Mouse (Mus musculus) kidney, postnatal 10 days (tissue): ENCODE measurements at regions not wholly inside any gene's neighbourhood (a gene's known extent, or its start where the extent isn't known, plus 50 kb on each side); places are given as distances from the start of the nearest gene placed in this dataset.
"Not testable (repeated sequence)": the region's sequence is repeated elsewhere in the genome, so short reads cannot be mapped to it uniquely, and the experiment has no call there.

ENCODE experiments used
- DNase-seq: peaks from one replicate; pipeline ENCODE4 v3.0.0; 2021; ENCODE audit warnings: mixed read lengths

DNA sequence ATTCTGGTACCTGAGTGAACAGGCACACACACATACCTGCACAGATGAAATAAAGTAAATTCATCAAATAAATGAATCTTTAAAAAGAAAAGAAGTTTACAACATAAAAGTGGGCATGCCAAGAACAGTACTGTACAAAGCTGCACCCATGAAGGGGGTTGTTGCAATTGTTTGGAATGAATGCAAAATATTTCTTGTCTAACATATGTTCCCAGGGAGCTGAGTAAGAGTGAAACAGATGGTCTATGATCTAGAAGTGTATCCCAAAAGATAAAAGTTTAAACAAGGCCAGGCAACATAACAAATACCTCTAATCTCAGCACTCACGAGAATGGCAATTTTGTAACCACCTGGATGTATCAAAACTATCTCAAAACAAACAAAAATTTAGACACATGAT is 1685.5 kb upstream of the Dsel start:
- no peak for DNase-seq

DNA sequence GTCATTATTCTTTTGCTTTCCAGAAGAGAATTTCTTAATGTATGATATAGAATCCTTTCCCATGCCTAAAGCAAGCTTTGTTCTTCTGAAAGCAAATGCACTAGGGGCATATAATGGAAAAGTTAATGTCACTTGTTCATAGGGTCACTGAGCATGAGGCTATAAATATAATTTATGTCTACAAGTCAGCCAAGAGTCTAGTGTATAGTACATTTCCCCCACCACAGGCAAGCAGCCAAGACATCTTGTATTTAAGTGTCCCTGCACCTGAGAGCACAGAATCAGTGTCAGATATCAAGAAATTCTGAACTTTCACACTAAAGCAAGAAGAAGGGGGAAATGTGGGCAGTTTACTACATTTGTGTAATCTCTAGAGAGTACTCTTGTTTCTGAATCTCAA is 1675.3 kb upstream of the Dsel start:
- DNase-seq = peak; percentile 3

DNA sequence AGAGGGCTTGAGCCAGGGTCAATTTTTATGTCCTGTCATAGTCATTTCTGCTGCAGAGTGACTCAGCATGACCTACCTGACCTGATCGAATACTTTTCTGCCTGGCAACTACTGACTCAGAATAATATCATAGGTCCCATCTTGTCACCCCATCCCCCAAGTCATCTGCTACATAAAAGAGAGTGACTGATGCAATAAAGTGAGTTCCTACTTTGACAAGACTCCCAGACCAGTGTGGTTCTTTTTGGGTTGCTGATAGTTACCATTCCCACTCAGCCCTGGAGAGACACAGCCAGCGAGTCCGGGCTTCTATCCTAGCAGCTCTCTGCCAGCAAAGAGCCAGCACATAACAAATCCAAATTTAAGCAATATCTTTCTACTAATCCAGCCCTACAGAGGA is 1665.8 kb upstream of the Dsel start:
- DNase-seq = no peak

DNA sequence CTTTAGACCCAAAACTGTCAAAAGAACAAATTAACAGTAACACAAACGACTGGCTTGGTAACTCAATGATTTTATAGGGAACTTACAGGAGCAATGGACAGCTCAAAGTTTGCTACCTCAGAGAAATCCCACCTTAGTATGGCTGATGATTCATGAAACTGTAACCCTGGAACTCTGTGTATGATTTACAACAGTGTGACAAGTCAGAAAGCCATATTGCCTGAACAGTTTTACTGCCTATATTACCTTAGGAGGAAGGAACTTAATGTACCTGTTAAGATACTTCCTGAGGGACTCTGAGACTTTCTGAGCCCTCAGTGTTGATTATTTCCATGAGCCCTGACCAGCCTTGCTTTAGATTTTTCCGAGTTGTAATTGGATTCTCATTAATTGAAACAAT is 1631.3 kb upstream of the Dsel start:
- no peak for DNase-seq

DNA sequence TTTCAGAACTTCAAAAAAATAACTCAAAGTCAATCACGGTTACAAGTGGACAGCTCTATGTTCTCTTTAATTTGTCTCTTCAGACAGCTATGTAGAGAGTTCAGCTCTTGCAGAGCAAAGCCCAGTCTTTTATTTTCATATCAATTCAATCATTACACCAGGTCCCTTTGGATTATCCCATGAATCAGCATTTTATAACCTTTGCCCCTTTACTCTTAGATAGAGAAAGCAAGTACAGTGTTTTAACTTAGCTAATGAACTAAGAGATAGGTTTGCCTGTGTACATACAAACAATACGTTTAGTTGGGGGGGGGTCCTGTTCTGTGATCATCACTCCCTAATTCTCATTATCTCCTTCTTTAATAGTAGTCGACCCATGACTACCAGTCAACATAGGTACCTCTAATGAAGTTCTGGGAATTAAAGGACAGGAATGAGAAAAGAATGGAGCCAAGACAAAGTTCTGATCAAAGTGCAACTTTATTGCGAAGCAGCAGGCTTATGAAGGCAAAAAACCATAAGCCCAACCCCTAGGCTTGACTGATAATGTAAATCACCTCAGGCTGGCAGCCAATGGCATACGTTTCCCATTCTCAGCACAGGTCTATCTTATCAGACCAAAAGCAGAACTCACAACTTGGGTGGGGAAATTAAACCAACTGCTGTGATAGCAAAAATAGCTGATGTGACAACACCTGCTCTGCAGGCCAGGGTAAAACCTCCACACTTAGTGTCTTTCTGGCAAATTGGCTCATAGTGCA is 1625.7 kb upstream of the Dsel start:
- DNase-seq = no peak

DNA sequence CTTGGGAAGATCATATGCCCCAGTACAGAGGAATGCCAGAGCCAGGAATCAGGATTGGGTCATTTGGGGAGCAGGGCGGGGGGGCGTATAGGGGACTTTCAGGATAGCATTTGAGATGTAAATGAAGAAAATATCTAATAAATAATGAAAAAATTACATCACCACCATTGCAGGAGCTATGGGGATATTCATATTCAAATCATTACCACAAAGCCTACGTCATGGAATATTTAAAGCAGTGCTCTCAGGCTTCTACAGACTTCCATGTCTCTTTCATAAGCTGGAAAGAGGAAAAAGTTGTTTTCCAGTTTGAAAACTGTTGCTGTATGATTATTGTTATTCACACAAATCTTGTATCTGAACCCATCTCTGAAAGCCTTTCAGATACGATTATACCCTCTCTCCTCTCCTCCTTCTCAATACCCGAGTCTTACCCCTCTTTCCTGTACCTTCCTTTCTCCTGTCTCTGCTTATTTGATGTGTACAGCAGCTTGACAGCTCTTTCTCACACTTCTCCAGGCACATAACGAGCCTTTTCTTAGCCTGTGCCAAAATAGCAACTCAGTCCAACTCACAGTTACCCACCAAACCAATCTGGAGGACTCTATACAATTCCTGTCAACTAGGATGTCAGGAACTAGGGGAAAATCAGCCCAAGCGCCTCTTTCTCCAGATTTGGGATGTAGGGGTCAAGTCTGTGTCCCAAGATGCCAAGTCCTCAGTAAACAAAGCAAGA is 1592.0 kb upstream of the Dsel start:
- DNase-seq = no peak

DNA sequence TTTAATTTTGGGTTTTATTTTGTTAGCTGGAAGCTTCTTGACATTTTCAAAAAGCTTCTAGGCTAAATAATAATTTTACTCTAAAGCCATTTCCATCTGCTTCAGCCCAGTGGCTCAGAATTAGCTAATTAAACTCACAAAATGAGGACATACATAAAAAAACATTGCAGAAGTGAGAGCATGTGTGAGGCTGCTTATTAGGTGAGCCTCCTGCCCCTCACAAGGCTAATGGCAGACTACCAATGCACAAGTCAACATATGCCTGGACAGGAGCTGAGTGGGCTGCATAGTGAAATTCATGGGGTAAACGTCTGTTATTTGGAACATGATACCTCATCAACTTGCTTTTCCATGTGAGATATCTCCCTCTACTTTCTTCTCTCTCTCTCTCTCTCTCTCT is 1569.0 kb upstream of the Dsel start:
- DNase-seq = no peak

DNA sequence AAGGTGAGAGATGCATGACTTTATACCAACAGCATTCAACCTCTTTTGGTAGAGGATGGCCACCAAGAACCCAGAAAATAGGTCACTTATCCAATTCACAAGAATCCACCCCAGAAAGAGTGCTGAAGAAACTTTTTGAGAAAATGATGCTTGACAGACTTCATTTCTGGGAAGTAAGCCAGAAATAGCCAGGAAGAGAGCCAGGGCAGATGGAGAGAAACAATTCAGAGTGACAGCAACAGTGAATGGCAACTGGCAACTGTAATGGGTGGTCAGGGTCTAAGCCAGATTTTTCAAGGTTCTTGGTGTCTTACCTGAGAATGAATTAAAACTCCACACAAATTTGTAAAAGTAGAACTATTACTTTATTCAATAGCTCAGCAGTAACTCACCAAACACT is 1566.5 kb upstream of the Dsel start:
- no peak for DNase-seq

DNA sequence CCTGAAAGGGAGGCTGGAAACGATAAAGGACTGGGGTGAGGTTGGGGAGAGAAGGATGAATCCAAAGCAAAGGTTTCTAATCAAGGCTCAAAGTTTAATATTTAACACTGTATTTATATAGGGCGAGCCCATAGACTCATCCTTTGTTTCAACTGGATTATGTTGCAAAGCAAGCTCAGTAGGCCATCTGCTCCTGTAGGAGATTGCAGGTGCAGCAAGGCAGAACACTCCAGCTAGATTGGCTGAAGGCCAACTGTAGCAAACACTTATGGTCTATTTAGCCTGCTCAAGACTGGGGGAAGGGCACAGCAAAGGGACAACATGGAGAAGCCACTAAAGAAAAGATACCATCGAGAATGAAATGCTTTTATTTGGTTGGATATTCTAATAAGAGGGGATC is 1548.1 kb upstream of the Dsel start:
- DNase-seq = peak; percentile 15

DNA sequence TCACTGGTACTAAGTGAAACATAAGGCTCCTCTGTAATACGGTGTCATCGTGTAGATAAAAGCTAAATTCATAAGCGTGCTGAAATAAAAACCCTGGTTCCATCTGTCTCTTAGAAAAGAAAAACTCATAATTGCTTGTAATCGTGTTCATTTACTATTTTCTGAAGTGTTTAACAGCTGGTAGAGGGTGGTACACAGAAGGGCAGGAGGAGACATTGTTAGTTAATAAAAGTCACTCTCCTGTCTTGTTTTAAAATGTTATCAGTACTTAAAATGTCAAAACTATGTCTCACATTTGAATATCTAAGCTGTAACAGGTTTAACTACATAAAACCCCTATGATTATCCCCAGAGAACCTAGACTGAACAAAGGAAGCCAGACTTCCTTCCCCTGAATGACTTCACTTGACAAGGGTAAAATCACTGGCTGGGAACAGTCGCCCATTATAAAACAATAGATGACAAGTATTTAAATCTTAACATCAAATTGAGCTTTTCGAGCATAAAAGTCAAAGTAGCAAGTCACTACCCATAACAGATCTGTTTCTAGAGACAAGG is 1530.6 kb upstream of the Dsel start:
- no peak for DNase-seq

DNA sequence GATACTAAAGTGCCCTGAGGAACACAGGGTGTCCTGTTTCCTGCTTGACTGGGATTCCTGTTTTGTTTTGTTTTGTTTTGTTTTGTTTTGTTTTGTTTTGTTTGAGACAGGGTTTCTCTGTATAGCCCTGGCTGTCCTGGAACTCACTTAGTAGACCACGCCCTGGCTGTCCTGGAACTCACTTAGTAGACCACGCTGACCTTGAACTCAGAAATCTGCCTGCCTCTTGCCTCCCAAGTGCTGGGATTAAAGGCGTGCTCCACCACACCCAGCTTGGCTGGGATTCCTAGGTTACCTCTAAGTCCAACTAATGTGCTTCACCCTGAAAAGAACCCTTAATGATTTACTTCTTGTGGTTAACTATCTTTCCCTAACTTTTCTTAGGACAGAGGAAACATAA is 1529.6 kb upstream of the Dsel start:
- not testable (repeated sequence) for DNase-seq

DNA sequence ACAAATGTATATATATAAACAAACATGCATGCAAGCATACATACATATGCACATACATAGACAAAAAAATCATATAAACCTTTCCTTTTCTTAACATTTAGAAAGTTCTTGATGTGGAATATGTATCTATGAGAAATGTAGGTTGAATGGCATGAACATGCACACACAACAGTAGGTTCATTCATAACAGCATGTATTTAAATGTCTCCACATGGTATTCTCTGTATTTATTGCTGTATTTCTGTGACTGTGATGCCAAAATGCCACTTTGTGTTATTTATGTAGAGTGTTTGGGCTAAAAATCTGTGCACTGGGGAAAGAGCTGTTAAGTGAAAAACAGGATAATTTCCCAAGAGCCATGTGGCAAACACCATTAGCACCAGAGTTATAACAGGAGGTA is 1528.2 kb upstream of the Dsel start:
- DNase-seq = no peak

DNA sequence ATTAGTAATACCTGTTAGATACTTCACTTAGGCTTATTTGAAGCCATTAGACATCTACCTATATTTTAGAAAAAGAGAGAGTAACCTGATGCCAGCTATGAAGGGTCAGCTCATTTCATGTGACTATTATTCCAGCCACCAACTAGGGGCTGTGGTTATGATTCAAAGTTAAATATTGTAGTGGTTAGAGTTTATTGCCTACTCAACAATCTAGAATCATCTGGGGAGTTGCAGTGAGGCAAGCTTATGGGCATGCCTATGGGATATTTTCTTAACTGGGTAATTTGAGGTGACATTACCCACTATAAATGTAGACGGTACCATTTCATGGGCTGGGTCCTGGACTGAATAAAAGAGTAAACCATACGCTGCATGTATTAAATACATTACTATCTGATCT is 1525.2 kb upstream of the Dsel start:
- no peak for DNase-seq

DNA sequence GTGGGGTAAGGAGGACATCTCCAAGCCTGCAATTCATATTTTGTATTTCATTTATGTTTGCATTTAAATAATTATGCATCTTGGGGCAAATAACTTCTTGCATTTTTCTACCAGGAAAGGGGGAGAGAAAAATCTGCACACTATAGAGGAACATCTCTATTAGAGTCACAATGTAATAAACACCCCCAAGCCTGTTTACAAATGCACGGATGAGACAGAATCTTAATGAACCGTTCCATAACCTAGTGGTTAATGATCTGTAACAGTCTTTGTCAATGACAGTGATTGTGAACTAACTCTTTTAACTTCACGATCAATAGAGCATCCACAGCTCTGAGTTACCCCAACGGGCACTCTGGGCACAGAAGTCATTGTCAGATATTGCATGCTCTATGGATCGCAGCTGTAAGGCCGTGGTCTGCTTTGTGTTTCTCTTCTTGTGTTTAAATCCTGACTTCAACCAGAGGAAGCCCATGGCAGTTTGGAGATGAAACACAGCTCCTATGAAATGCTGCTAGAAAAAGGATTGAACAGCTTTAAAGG is 1520.2 kb upstream of the Dsel start:
- no peak for DNase-seq

DNA sequence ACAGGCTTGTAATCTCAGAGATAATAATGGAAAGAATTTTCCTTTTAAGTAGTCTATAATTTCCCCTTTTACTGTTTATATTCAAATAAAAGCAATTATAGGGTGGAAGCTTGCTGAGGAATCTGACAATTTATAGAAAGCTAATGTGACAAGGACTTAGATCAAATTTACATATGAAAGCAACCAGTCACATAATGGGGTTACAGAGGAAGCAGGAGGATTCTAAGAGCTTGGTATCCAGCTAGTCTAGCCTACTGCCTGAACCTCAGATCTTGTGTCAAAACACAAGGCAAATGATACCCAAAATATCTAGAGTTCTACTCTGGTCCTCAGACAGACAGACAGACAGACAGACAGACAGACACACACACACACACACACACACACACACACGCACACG is 1519.0 kb upstream of the Dsel start:
- no peak for DNase-seq

DNA sequence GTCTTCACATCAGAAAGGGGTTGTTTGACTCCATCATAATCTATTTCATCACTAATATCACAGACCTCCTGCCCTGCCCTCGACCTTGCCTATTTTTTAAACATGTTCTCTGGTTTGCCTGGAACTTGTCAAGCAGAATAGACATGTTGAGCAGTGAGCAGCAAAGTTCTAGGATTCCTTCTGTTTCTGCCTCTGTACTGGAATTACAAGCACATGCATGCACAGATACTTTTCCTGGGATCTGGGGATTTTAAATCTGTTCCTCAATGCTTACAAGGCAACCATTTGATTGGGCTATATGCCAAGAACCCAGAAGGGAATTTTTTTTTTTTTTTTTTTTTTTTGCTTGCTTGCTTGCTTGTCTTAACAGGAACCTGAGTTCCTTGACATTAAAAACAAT is 1508.0 kb upstream of the Dsel start:
- no peak for DNase-seq

DNA sequence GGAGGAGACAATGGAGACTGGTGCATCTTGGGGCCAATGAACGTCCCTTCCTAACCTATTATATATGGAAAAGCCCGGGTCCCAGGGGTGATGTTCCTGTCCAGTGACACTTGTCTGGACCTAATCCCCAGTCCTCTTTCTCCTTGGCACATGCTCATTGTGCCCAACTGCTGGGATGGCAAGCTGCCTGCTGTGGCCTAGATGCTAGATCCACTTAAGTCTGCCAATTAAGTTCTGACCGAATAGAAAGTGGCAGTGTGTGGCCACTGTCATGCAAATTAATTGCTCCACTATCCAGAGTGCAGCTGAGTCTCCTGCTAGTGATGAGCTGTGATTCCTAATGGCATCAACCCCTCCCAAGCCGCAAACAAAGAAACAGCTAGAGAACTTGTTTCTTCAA is 1493.5 kb upstream of the Dsel start:
- no peak for DNase-seq

DNA sequence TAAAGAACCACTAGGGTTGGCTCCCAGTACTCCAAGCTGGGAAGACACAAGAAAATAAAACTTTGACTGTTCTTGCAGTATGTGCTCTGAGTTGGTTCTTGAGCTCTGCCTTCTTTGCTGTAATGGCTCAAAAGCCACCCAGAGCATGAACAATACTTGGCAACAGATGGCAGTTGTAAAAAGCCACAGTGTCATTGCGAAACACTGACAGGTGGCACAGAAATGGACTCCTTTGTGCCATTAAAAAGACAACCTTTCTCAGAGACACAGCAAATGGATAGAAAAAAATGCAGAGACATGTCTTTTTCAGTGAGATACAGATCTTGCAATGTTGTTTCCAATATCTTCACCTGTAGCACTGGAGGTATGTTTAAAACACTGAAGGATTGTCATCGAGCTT is 1443.3 kb upstream of the Dsel start:
- DNase-seq = no peak

DNA sequence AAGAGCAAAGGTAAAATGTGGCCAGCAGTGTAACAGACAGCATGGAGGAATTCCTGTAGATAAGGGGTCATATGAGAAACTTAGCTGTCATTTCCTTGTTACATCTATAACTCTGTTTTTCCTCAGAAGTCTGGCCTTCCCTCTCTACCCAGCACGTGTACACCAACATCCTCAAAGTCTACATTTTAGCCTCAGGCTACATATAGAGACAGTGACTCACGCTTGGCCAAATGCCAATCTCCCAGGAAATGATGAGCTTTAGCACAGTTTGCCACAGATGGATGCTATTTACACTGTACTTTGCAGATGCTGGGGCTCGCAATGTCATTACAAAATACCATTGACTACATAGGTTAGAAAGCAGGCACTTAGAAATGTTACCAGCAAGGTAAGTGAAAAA is 1433.1 kb upstream of the Dsel start:
- DNase-seq = peak; percentile 5

DNA sequence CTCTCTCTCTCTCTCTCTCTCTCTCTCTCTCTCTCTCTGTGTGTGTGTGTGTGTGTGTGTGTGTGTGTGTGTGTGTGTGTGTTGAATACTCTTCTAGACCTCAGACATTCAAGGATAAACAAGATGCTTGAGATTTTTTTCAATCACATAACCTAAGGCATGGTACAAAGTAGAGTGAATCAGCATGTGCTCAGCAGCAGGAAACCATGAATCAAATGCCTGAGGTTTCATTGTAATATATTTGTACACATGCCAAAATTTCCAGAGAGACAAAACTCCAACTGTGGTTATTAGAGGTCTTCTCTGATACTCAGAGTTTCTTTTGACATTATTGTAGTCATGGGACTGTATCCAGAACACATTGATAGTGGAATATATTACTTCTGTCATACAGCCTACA is 1423.5 kb upstream of the Dsel start:
- no peak for DNase-seq

DNA sequence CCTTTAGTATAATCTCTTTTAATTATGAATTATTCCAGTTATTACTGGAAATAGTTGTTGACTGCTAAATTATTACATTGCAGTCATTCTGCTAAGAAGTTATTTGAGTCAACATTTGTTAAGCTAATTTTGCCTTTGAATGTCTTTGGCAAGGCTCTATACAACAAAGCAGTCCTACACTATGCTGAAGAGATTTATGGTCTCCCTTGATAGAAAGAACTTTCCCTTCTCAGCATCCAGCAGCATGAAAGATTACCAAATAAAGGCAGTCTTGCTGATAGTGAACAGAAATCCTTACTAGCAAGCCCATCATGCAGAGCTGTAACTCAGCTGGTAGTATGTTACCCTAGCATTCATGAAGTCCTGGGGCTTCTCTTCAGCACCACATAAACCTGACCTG is 1419.4 kb upstream of the Dsel start:
- no peak for DNase-seq

DNA sequence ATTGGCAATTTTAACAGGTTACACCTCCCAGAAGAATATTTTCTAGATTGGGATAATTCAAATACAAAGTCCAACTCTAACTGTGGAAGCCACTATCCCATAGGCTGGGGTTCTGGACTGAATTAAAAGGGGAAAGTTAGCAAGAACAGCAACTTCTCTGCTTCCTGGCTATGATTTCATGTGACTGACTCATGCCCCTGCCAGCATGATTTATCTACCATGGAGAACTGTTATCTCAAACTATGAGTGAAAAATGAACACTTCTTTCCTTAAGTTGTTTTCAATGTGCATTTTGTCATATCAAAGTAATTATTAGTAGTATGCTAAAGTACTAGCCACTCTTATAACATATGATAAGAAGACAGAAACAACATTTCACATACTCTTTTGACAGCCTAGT is 1394.7 kb upstream of the Dsel start:
- DNase-seq = no peak

DNA sequence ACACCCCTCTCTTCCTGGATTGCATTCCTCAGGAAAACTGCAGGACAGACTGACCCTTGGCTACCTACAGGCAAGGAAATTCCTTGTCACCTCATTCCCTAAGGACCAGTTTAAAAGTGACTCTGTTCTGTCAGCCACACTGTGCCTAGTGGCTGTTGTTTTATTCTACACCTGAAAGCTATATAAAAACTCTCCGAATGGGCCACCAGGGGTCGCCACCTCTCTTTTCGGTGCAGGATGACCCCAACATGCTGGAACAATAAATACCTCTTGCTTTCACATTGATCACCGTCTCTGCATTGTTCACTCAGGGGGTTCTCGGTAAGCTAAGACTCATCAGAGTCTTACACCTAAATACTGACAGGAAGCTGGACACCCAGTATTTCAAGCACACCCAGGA is 1382.6 kb upstream of the Dsel start:
- DNase-seq = peak; percentile 3

DNA sequence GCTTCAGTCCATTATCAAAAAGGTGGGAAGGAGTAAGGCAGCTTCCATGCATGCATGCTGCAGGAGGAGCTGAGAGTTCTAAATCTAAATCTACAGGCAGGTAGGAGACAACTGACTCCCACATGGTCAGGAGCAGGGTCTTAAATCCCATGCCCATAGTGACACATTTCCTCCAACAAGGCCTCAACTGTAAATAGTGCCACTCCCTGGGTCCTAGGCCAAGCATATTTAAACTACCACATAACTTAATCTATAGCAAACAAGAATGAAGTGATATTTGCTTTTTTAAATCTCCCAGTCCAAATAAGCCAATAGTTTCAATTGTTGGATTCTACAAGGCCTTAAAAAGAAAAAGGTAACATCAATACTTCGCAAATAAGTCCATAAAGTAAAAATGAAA is 1345.4 kb upstream of the Dsel start:
- DNase-seq = no peak
